Mouse (Mus musculus) spleen, adult 18-20 months (tissue): ENCODE data around the gene Mylk4.

Source experiments
- DNase-seq, 2 experiments: peaks; one replicate each; pipeline ENCODE4 v3.0.0; 2022; ENCODE audit warnings: mixed read lengths in 2 of 2

Gene Mylk4

GRCm38 (mm10) chr13:32705315-32705714 lies 78.4 kb downstream of the Mylk4 start:
- no peak for DNase-seq

GRCm38 (mm10) chr13:32704911-32705310 lies 78.8 kb downstream of the Mylk4 start:
- no peak for DNase-seq

GRCm38 (mm10) chr13:32701564-32701963 lies 82.2 kb downstream of the Mylk4 start:
- DNase-seq, result no peak

- no peak for DNase-seq
These were observed 84.4 kb downstream of the Mylk4 start for GRCm38 (mm10) chr13:32699376-32699775.

GRCm38 (mm10) chr13:32698956-32699355 lies 84.8 kb downstream of the Mylk4 start:
- no peak for DNase-seq

- DNase-seq, result no peak
These were observed 89.8 kb downstream of the Mylk4 start for GRCm38 (mm10) chr13:32693886-32694455.

- DNase-seq, result no peak
These were observed 91.2 kb downstream of the Mylk4 start for GRCm38 (mm10) chr13:32692563-32692962.

GRCm38 (mm10) chr13:32690279-32690678 lies 93.5 kb downstream of the Mylk4 start:
- no peak for DNase-seq

GRCm38 (mm10) chr13:32680868-32681515 lies 102.8 kb downstream of the Mylk4 start:
- peak in 1 of 2 experiments; percentile 48 for DNase-seq

- DNase-seq, result no peak
These were observed 103.6 kb downstream of the Mylk4 start for GRCm38 (mm10) chr13:32680121-32680551.

GRCm38 (mm10) chr13:32678998-32679397 lies 104.8 kb downstream of the Mylk4 start:
- DNase-seq, result no peak

- DNase-seq, result no peak
These were observed 113.0 kb downstream of the Mylk4 start for GRCm38 (mm10) chr13:32670782-32671181.

GRCm38 (mm10) chr13:32668296-32668695 lies 115.5 kb downstream of the Mylk4 start:
- no peak for DNase-seq

GRCm38 (mm10) chr13:32667386-32667785 lies 116.4 kb downstream of the Mylk4 start:
- DNase-seq, result no peak

GRCm38 (mm10) chr13:32662041-32662440 lies 121.7 kb downstream of the Mylk4 start:
- no peak for DNase-seq

- no peak for DNase-seq
These were observed 123.5 kb downstream of the Mylk4 start for GRCm38 (mm10) chr13:32660294-32660693.

- DNase-seq, result no peak
These were observed 124.5 kb downstream of the Mylk4 start for GRCm38 (mm10) chr13:32659271-32659670.

- no peak for DNase-seq
These were observed 126.2 kb downstream of the Mylk4 start for GRCm38 (mm10) chr13:32657583-32657982.
